Mouse (Mus musculus): Measurements from ENCODE around the gene Khdc1a. TPM values are rescaled to one million over a fixed set of nuclear protein-coding genes. Genes with fewer than 3 reads are reported as not detected.
"Not testable (repeated sequence)": the region's sequence is repeated elsewhere in the genome, so short reads cannot be mapped to it uniquely, and the experiment has no call there.

The Khdc1a gene
- polyA plus RNA-seq, 1 experiment: not detected

DNA sequence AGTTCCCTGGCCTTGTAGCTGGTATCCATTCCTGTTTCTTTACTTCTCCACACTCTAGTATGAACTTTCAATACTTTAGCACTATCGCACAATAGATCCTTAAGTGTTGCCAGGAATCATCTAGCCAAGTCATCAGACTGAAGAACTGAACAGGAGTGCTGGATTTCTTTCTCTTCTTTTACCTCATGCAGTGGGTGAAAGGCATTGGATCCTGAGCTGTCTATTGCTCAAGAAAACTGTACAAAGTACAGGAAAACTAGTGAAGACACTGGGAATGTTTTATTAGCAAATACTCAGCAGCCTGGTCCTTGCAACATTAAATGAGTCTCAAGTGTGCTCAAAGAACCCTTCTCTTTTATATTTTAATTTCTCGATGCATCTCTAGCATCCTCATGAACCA, 33.7 kb upstream of the Khdc1a start:
- TF ChIP-seq POLR2A (IDR thresholded peaks at IDR 0.05; ENCODE audit: low read depth, low read length) (no peak), CTCF (IDR thresholded peaks at IDR 0.05; ENCODE audit: extremely low read depth, insufficient read depth, insufficient read length, insufficient replicate concordance) (no peak)
- DNase-seq (ENCODE audit: low read depth in 1 of 2, low spot score in 2 of 2): no peak
- no peak overlapping the region for H3K27ac ChIP-seq (ENCODE audit: insufficient read depth, low read length)
- no peak overlapping the region for H3K4me3 ChIP-seq (ENCODE audit: extremely low read depth, insufficient read depth, insufficient read length)
- H3K36me3 ChIP-seq (ENCODE audit: control insufficient read depth, insufficient read depth, low read length): no peaks in the 10 kb centered on the region
- no peaks in the 10 kb centered on the region for H3K4me1 ChIP-seq (ENCODE audit: control insufficient read depth, insufficient read depth, insufficient read length)
- H3K27me3 ChIP-seq (ENCODE audit: control insufficient read depth, insufficient read depth, low read length): no peaks in the 10 kb centered on the region
- WGBS: 88% methylated on average over 2 of the region's 2 CpGs

DNA sequence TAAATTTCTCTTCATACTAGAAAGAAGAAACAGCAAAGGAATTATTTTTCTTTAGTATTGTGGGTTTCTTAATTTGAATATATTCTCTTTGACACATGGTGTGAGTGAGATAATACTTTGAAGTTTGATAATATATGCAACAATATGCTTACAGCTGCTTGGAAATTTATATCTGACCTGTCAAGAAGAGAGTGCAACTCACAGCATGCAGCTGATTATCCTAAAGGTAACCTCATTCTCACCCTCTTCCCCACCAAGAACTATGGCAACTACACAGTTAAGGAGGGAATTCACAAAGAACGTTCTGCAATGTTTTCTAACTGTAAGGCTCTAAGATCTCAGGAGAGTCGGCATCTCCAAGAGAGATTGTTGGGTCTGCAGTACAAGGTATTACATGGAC, 33.1 kb upstream of the Khdc1a start:
- DNase-seq (ENCODE audit: low read depth in 1 of 2, low spot score in 2 of 2): no peak
- no peaks in the 10 kb centered on the region for H3K36me3 ChIP-seq (ENCODE audit: control insufficient read depth, insufficient read depth, low read length)
- H3K27me3 ChIP-seq (ENCODE audit: control insufficient read depth, insufficient read depth, low read length): no peaks in the 10 kb centered on the region
- 85% methylated on average over 2 of the region's 2 CpGs for WGBS
- H3K4me1 ChIP-seq (ENCODE audit: control insufficient read depth, insufficient read depth, insufficient read length): no peaks in the 10 kb centered on the region
- no peak overlapping the region for H3K27ac ChIP-seq (ENCODE audit: insufficient read depth, low read length)
- no peak for TF ChIP-seq POLR2A (IDR thresholded peaks at IDR 0.05; ENCODE audit: low read depth, low read length)
- no peak overlapping the region for H3K4me3 ChIP-seq (ENCODE audit: extremely low read depth, insufficient read depth, insufficient read length)

DNA sequence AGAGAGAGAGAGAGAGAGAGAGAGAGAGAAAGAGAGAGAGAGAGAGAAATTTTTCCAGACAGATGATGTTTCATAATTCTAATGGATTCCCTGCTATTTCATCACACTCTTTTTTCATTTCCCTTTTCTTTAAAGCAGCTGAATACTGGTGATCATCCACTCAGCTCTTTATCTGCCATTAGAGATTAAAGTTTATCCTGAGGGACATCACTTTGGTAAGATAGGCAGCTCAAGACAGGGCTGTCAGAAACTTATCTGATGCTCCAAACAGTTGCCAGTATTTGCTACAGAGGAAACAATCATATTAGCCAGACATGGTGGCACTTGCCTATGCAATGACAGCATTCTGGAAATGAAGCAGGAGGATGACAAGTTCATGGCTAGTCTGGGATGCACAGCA, 31.2 kb upstream of the Khdc1a start:
- TF ChIP-seq POLR2A (IDR thresholded peaks at IDR 0.05; ENCODE audit: low read depth, low read length) (no peak), CTCF (IDR thresholded peaks at IDR 0.05; ENCODE audit: extremely low read depth, insufficient read depth, insufficient read length, insufficient replicate concordance) (no peak)
- H3K27me3 ChIP-seq (ENCODE audit: control insufficient read depth, insufficient read depth, low read length): no peaks in the 10 kb centered on the region

DNA sequence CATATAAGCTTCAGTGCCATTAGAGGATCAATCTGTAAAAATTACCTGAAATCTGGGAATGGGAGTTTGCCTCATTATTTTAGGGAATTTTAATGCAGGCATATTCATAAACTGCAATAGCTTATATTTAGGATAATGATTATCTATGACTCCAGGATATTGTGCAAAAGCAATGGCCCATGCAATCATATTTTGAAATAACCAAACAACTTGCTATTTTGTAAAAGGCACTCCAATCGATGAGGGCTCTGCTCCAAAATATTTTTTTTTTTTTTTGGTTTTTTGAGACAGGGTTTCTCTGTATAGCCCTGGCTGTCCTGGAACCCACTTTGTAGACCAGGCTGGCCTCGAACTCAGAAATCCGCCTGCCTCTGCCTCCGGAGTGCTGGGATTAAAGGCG, 29.2 kb upstream of the Khdc1a start:
- WGBS: 92% methylated on average over 5 of the region's 5 CpGs
- H3K27ac ChIP-seq (ENCODE audit: insufficient read depth, low read length): not testable (repeated sequence)

More for the DNA sequence above, 31.2 kb upstream of the Khdc1a start:
- H3K4me3 ChIP-seq (ENCODE audit: extremely low read depth, insufficient read depth, insufficient read length): no peak overlapping the region; the same call in 1 of the 2 replicates
- H3K27ac ChIP-seq (ENCODE audit: insufficient read depth, low read length): no peak overlapping the region
- H3K36me3 ChIP-seq (ENCODE audit: control insufficient read depth, insufficient read depth, low read length): no peaks in the 10 kb centered on the region
- no peaks in the 10 kb centered on the region for H3K4me1 ChIP-seq (ENCODE audit: control insufficient read depth, insufficient read depth, insufficient read length)
- DNase-seq (ENCODE audit: low read depth in 1 of 2, low spot score in 2 of 2): no peak

DNA sequence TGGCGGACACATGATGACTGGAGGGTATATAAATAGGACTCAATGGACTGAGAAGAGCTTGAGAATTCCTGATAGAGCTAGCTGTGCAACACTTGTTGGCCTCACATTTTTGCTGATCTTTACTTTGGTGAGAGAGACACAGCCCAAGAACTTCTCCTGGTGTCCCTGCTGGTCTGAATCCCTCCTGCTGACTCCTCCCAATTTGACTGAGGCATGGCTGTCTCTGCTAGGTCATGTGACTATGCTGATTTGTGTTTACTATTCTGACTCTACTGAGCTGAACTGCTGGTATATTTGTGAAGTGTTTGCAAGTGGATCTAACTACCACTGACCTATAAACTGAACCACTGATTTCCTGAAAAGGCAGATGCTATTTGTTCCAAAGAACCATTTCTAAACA, 27.8 kb upstream of the Khdc1a start:
- TF ChIP-seq POLR2A (IDR thresholded peaks at IDR 0.05; ENCODE audit: low read depth, low read length) (no peak), CTCF (IDR thresholded peaks at IDR 0.05; ENCODE audit: extremely low read depth, insufficient read depth, insufficient read length, insufficient replicate concordance) (no peak)
- Histone ChIP-seq H3K36me3 (ENCODE audit: control insufficient read depth, insufficient read depth, low read length) (no peaks in the 10 kb centered on the region), H3K27me3 (ENCODE audit: control insufficient read depth, insufficient read depth, low read length) (no peaks in the 10 kb centered on the region), H3K4me3 (ENCODE audit: extremely low read depth, insufficient read depth, insufficient read length) (no peak overlapping the region), H3K4me1 (ENCODE audit: control insufficient read depth, insufficient read depth, insufficient read length) (no peaks in the 10 kb centered on the region), H3K27ac (ENCODE audit: insufficient read depth, low read length) (no peak overlapping the region)
- DNase-seq (ENCODE audit: low read depth in 1 of 2, low spot score in 2 of 2): no peak
- 100% methylated on average over 1 of the region's 1 CpGs for WGBS

More for the DNA sequence above, 29.2 kb upstream of the Khdc1a start:
- not testable (repeated sequence) for H3K4me3 ChIP-seq (ENCODE audit: extremely low read depth, insufficient read depth, insufficient read length); H3K27me3 ChIP-seq (ENCODE audit: control insufficient read depth, insufficient read depth, low read length); H3K36me3 ChIP-seq (ENCODE audit: control insufficient read depth, insufficient read depth, low read length); H3K4me1 ChIP-seq (ENCODE audit: control insufficient read depth, insufficient read depth, insufficient read length); DNase-seq (ENCODE audit: low read depth in 1 of 2, low spot score in 2 of 2)

DNA sequence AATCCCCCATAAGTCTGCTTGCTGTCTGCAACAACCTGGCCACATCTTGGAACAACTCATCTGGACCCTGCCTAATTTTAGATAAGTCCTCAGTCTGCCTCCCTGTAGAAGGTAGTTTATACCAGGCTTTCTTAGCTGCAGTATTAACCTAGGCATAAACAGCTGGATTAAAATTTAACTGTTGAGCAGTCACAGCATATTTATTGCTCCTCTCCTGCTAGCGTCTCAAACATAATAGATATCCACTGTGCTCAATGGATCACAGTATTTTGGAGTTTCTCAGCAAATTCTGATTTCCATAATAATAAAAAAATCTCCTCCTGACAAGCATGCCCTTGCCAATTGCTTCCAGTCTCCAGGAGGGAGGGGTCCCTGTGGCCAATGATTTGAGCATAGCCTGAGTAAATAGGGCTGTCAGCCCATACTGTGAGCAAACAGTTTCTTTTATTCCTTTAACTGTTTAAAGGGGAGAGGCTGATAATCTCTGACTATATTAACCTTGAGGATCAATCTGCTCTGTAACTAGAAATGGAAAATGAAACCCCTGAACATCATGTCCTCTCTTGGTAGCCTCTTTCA, 25.4 kb upstream of the Khdc1a start:
- no peaks in the 10 kb centered on the region; the same call in 1 of the 2 replicates for H3K4me1 ChIP-seq (ENCODE audit: control insufficient read depth, insufficient read depth, insufficient read length)

DNA sequence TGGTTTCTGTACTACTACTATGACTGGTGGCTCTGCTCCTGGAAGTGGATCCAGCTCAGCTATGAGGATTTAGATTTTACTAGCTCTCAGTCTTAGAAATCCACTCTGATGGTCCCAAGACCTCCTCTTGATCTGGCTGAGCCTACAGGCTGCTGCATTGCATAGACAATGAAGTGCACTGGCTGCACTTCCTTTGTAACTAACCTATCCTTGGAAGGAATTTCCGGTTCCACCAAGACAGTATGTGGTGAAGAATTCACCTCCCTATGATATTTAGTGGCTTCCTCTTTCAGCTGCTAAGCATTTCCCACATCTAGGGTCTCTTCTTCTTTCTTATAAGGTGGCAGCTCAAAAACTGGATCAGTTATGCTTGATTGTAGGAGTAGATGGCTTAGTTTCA, 24.8 kb upstream of the Khdc1a start:
- Histone ChIP-seq H3K36me3 (ENCODE audit: control insufficient read depth, insufficient read depth, low read length) (no peaks in the 10 kb centered on the region), H3K4me1 (ENCODE audit: control insufficient read depth, insufficient read depth, insufficient read length) (no peaks in the 10 kb centered on the region; the same call in 1 of the 2 replicates), H3K4me3 (ENCODE audit: extremely low read depth, insufficient read depth, insufficient read length) (no peak overlapping the region), H3K27ac (ENCODE audit: insufficient read depth, low read length) (no peak overlapping the region), H3K27me3 (ENCODE audit: control insufficient read depth, insufficient read depth, low read length) (no peaks in the 10 kb centered on the region)
- no peak for TF ChIP-seq CTCF (IDR thresholded peaks at IDR 0.05; ENCODE audit: extremely low read depth, insufficient read depth, insufficient read length, insufficient replicate concordance)
- no peak for TF ChIP-seq POLR2A (IDR thresholded peaks at IDR 0.05; ENCODE audit: low read depth, low read length)
- WGBS: 51% methylated on average over 1 of the region's 1 CpGs
- no peak for DNase-seq (ENCODE audit: low read depth in 1 of 2, low spot score in 2 of 2)

More for the DNA sequence above, 25.4 kb upstream of the Khdc1a start:
- TF ChIP-seq CTCF (IDR thresholded peaks at IDR 0.05; ENCODE audit: extremely low read depth, insufficient read depth, insufficient read length, insufficient replicate concordance) (no peak), POLR2A (IDR thresholded peaks at IDR 0.05; ENCODE audit: low read depth, low read length) (no peak)
- Histone ChIP-seq H3K27me3 (ENCODE audit: control insufficient read depth, insufficient read depth, low read length) (no peaks in the 10 kb centered on the region), H3K4me3 (ENCODE audit: extremely low read depth, insufficient read depth, insufficient read length) (no peak overlapping the region), H3K36me3 (ENCODE audit: control insufficient read depth, insufficient read depth, low read length) (no peaks in the 10 kb centered on the region), H3K27ac (ENCODE audit: insufficient read depth, low read length) (no peak overlapping the region)
- no peak for DNase-seq (ENCODE audit: low read depth in 1 of 2, low spot score in 2 of 2)
- 91% methylated on average over 1 of the region's 1 CpGs for WGBS

Measured in spleen, adult 2 months (tissue).